Mouse (Mus musculus): ENCODE data around the gene Tsacc.

- TF ChIP-seq CTCF (IDR thresholded peaks at IDR 0.05; ENCODE audit: borderline replicate concordance, insufficient read depth, low read depth, low read length) (no peak), POLR2A (IDR thresholded peaks at IDR 0.05; ENCODE audit: borderline replicate concordance, insufficient read depth, low read length) (no peak)
Observed at GRCm38 (mm10) chr3:88271859-88272258, 24.9 kb downstream of the Tsacc start.

Measured in cerebellum, adult 2 months (tissue).